Mouse (Mus musculus): ENCODE data around the gene Tmem234.

Gene Tmem234

DNA sequence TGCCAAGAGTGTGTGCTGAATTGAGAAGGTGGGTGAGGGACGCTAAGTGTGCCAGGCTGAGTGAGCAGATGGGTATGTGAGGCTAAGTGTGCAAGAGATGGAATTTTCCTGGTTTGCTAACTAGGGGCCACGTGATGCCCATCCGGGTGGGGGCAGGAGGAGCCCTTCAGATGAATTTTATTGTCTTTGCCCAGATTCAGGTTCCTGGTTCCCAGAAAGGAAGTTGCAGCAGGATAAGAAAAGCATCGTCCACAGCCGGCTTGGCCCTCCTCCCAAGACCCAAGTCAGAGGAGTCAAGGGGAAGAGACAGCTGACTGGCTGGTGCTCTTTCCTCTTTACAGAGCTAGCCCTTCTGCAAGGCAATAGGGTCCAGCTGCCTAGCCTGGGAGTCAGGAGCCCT lies 22.0 kb upstream of the Tmem234 start, which contains the start of gene Fam167b:
Gene Fam167b (minus strand): TSS at position 84 of the 400 bp plus-strand sequence.
- no peak for DNase-seq (ENCODE audit: low spot score in 2 of 2)

- no peak for DNase-seq (ENCODE audit: low spot score in 2 of 2)
Observed at GRCm38 (mm10) chr4:129580347-129580746, 20.1 kb upstream of the Tmem234 start.

DNA sequence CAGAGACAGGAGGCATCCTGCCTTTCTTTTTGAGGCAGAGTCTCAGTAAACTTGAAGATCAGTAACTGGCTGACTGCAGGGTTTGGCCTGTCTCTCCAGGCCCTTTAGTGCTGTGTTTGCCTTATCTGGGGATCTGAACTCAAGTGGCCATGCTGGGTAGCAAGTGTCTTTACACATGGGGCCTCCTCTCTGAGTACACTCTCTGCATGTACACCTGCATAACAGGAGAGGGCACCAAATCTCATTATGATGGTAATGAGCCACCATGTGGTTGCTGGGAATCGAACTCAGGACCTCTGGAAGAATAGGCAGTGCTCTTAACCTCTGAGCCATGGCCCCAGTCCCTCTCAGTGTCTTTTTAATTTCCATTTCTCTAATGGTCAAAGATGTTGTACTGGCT lies 18.2 kb upstream of the Tmem234 start:
- DNase-seq (ENCODE audit: low spot score in 2 of 2): no peak

DNA sequence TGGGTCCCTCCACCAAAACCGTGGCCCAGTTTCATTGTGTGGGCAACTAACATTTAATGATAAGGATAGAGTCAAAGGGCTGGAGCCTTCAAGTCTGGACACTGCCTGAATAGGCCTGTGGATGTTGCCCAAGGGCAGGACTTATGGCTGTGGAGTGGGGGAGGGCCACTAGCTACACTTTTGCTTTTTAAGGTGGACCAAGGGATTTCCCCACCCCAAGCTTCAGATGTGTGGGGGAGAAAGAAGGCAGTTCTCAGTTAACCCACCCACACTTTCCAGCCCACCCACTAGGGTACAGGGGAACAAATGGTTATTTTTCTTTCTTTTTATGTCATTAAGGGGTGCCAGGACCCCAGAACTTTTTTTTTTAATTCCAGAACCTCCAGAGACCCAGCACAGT lies 16.1 kb upstream of the Tmem234 start:
- DNase-seq (ENCODE audit: low spot score in 2 of 2): no peak

- DNase-seq (ENCODE audit: low spot score in 2 of 2): peak; percentile 88 to 96
Observed at GRCm38 (mm10) chr4:129584884-129585608, 15.4 kb upstream of the Tmem234 start.

DNA sequence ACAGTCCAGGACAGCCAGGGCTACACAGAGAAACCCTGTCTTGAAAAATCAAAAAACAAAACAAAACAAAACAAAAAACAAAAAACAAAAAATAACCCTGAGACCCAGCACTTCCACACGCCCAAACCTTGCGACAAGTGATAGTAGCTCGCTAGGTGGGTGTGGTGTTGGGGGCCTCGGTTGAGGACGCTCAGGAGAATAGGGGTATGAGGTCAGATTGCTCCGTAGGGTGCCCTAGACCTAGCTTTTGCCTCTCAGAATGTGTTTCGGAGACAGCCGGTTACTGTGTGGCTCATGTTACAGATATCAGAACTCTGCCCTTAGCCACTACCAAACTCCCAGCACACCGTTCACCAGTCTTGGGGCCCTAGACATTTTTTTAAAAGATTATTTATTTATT lies 14.7 kb upstream of the Tmem234 start:
- DNase-seq (ENCODE audit: low spot score in 2 of 2): no peak

DNA sequence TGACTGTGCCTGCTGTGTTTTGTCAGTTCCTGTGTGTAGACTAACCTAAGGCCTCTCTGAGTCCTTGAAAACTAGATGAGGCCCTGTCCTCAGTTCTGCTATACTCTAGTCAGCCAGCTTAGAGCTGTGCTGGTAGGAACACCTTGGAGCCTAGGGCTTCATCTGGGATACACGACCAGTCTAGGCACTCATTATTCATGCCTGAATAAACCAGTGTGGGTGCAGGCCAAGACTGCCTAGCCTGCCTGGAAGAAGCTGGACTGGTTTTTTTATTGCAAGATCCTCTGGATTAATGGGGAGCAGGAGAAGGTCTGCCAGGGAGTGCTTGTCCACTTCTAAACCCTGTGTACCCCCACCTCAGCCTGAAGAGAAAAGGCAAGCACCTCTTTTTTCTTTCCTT lies 13.5 kb upstream of the Tmem234 start:
- DNase-seq (ENCODE audit: low spot score in 2 of 2): no peak

DNA sequence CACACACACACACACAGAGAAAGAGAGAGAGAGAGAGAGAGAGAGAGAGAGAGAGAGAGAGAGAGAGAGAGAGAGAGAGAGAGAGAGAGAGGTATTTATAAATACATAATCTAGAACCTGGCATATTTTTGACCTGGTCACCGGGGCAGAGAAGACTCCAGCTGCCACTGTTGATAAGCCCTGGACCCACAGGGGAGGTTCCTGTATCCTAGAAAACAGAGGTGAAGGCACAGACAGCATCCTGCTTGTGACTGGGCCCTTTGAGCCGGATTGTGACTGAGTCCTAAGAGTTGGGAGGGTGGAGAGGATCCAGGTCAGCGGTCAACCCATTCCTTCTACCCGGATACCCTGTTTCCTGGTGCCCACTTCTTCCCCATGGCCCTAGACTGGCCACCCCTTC lies 11.6 kb upstream of the Tmem234 start:
- peak in 1 of 2 experiments; percentile 46 for DNase-seq (ENCODE audit: low spot score in 2 of 2)

DNA sequence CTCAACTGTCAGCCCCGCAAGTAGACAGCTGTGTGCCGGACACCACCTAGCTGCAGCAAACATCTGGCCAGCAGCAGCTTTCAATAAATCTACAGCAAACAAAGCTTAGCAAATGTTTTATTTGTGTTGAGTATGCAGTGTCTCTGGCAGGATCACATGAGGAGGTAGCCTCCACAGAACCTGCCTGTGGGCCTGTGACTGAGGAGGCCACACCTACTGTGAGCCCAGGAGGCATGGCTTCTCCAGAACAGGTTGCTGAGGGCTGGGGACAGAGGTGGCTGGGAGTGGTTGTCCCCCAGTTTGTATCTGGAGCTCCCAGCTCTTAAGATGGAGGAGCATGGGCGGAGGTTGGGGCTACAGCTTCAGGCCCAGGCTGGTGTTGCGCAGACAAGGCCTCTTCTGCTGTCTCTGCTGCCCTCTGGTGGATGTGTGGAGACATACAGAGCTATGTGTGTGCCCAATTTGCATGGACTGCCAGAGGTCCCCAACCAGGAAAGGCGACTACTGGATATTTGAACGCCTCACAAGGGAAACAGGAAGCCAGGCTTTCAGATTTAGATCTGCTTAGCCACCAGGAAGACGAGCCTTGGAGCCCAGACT lies 8.1 kb downstream of the Tmem234 start:
- peak; percentile 85 to 93 for DNase-seq (ENCODE audit: low spot score in 2 of 2)

- DNase-seq (ENCODE audit: low spot score in 2 of 2): peak in 1 of 2 experiments; percentile 67
Observed at GRCm38 (mm10) chr4:129609139-129609631, 8.7 kb downstream of the Tmem234 start.

- DNase-seq (ENCODE audit: low spot score in 2 of 2): no peak
Observed at GRCm38 (mm10) chr4:129610026-129610425, 9.6 kb downstream of the Tmem234 start.

DNA sequence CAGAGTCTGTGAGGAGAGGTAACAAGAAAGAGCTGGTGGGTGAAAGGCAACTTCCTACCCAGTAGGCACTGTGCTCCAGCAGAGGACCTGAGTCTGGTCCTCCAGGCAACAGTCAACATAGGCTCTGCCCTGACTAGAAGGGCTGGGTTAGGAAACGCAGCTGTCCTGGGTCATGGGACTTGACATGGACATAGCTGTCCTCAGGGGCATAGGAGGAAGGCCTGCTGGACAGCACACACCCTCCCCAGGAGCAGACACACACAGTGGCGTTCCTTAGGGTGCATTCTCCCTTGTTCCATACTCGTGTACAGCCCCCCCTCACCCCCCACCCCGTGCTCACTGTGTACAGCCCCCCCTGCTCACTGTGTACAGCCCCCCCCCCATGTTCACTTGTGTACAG lies 10.0 kb downstream of the Tmem234 start:
- no peak for DNase-seq (ENCODE audit: low spot score in 2 of 2)

- no peak for DNase-seq (ENCODE audit: low spot score in 2 of 2)
Observed at GRCm38 (mm10) chr4:129614093-129614492, 13.6 kb downstream of the Tmem234 start, which contains the start of gene Dcdc2b. Dcdc2b (minus strand) TSS chr4:129614257.

DNA sequence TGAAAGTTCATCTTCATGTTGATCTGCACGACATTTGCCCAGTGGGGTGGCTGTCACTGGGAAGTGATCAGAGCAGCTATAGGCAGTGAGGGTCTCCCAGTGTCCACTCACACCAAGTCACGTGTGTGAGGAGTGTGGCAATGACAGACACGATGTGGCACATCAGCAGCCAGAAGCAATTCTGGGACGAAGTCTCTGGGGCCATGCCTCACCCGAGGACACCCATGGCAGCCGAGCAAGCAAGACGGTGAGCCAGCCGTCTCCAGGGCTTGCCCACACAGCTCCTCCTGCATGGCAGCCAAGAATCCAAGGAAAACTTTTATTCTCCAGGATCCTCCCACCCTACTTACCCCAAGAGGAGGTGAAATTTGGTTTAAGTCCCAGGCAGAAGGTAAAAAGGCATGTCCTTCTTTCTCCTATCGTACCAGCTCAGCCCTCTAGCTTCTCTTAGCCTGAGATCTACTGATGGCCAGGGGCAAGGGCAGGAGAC lies 15.4 kb downstream of the Tmem234 start:
- no peak for DNase-seq (ENCODE audit: low spot score in 2 of 2)

DNA sequence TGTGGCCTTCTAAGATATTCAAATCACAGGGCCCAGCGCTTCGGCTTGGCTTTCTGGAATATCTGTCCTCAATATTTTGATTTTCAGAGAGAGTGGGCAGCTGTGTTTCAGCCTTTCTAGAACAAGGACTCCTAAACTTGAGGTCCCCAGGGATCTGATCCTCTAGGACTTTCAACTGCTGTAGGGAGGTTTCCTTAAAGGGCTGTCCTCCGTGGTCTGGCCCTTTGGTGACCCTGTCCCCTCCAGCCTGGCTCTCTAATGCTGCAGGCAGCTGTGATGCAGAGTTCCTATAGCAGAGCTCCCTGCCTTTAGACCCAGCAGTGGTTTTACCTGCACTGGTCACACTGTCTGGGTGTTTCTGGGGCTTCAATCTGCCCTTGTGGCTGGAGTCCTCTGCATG lies 16.2 kb downstream of the Tmem234 start:
- no peak for DNase-seq (ENCODE audit: low spot score in 2 of 2)

DNA sequence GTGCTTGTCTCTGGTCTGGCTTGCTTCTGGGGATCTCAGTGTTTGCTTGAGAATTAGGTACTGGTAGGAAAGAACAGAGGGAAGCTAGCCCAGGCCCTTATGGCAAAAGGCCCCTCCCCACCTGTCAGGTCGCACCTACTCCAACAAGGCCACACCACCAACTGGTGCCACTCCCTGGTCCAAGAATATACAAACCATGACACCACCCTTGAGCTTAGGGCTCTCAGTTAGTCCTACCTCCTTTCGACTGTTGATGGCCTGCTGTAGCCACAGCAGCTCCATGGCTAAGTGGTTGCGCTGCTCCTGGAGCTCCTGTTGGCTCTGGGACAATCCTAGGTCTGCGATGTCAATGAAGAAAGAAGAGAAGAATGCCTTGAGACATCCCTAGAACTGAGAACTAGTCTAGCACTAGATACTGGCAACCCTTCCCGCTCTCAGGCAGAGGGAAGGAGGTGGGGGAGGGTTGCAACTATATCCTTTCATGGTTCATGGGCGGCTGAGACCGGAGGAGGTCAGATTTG lies 16.7 kb downstream of the Tmem234 start:
- no peak for DNase-seq (ENCODE audit: low spot score in 2 of 2)

DNA sequence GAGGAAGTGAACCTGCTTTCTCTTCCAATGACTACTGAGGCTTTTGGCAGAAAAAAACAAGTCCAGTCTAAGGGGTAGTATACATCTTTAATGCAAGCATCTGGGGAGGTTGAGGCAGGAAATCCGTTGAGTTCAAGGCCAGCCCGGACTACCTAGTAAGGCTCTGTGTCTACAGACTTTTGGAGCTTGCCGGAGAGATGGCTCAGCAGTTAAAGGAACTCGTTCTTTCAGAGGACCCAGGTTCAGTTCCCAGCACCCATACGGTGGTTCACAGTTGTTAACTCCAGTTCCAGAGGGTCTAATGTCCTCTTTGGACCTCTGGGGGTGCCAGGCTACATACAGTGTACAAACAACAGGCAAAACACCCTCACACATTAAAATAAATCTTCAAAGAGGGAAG lies 17.6 kb downstream of the Tmem234 start:
- no peak for DNase-seq (ENCODE audit: low spot score in 2 of 2)

- DNase-seq (ENCODE audit: low spot score in 2 of 2): peak; percentile 94 to 97
Observed at GRCm38 (mm10) chr4:129618786-129619691, 18.6 kb downstream of the Tmem234 start, which contains the start of gene Iqcc. Iqcc (minus strand) TSS chr4:129619099.

DNA sequence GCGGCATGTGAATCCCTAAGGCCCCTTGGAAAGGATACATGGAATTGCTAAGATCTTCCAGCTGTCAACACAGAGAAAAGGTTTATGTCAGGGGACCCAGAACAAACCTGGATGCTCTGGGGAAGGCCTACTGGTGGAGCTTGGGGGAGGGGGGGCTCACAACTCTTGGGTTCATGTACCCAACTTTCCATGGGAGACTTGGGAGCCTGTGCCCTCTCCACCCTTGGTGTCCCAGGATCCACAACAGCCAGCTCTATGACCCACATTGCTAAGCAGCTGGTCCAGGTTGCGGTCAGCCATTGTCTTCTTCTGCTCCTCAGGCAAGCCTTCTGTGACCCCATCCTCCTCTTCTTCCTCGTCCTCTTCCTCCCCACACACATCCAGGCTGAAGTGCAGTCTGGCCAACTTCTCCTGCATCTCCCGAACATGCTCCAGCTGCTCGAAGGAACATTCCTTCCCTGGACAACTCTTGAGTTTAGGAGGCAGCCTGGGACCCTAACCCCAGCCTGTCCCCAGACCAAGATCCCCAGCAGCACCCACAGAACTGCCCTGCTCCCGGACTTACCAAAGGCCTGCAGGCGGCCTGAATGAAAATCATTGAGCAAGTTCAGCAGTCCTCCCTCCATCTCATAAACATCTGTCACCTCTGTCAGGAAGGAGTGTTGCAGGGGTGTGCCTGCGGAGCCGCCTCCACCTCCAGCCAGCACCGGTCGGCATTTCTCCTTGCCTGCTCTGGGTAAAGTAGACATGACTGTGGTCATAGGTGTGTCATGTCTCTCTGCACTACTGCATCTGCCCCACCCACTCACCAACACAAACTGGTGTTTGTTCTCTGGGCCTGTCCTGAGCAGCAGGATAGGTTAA lies 20.2 kb downstream of the Tmem234 start:
- DNase-seq (ENCODE audit: low spot score in 2 of 2): no peak

GRCm38 (mm10) chr4:129621283-129621841 lies 20.9 kb downstream of the Tmem234 start:
- no peak for DNase-seq (ENCODE audit: low spot score in 2 of 2)
